In the genomic region with DNA sequence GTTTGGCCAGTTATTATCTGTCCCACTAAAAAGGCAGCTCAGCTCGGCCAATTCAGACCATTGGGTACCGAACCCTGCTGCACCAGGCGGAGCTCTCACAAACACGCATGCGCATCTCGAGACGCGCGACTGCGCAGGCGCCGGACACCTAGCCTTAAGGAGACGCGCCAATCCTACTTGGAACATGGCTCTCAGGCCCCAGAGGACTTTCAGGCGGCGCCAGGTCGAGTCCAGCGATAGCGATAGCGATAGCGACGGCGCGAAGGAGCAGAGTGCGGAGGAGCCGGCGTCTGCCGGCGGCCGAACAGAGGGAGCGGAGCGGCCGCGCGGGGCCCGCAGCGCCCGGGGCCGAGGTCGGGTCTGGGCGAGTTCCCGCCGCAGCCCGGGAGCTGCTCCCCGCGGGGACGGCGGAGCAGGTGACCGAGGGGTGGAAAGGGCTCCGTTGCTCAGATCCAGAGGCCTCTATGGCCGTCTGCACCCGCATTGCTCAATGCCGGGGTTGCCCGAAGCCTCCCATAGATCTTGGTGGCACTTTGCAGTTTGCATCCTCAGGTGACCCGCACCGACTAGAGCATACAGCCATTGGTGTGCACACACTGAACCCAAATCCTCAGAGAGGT, we compare ENCODE assay signal across 8 mouse cellular contexts. TPM values are rescaled to one million over a fixed set of nuclear protein-coding genes. Genes with fewer than 3 reads are reported as not detected.
A peak's percentile ranks its signal among the peaks of the same experiment; 100 is the strongest.
DNase-seq lines count a peak whose midpoint lies in the region; ATAC-seq lines count a peak whose summit lies in the region.

A gene (plus strand): TSS at position 147 of the 620 bp plus-strand sequence.

- DNase-seq in ZHBTc4 (ENCODE audit: low read depth, low spot score) = peak; percentile 97
- DNase-seq in gastrocnemius, adult 8-10 months (ENCODE audit: low spot score in 2 of 2) = peak; percentile 81 to 85
- peak; percentile 89 for DNase-seq in hindlimb bud, embryonic 11.5 days (ENCODE audit: extremely low spot score, low read depth, low spot score)
- DNase-seq in left cerebral cortex, adult 8-10 months (ENCODE audit: low spot score in 2 of 2) = peak; percentile 87 to 95
- peak; percentile 95 to 97 for DNase-seq in right cerebral cortex, postnatal 10 days (ENCODE audit: low spot score in 2 of 2)
- DNase-seq in urinary bladder, postnatal 25 days (ENCODE audit: low spot score) = peak; percentile 99

- ATAC-seq in common myeloid progenitor, adult 5-6 weeks (replicated peaks; ENCODE audit: low read depth, poor library complexity, severe bottlenecking) = peak; percentile 86

- peaks cover 32% of the 10 kb centered on the region for H3K36me3 ChIP-seq in megakaryocyte, embryonic 14.5 days (replicated peaks; ENCODE audit: low read length)

- H3K4me3 ChIP-seq in megakaryocyte, embryonic 14.5 days (replicated peaks) = peak within 1 kb of the TSS; percentile 94

- no peaks in the 10 kb centered on the region for H3K9me3 ChIP-seq in megakaryocyte, embryonic 14.5 days

- H3K27me3 ChIP-seq in megakaryocyte, embryonic 14.5 days (replicated peaks) = no peaks in the 10 kb centered on the region

- peaks cover 37% of the 10 kb centered on the region for H3K4me1 ChIP-seq in megakaryocyte, embryonic 14.5 days

RNA-seq across cellular contexts. Expression of the gene that starts here (rescaled TPM):
- total RNA-seq in common myeloid progenitor, adult 5-6 weeks (2017) = 25.7 and 31.8 TPM in 2 replicates
- total RNA-seq in gastrocnemius, adult 8-10 months (2022) = 1 to 10 TPM; 1.1 to 3.0 (median 2.0) TPM
- total RNA-seq in left cerebral cortex, adult 8-10 months (2022) = 10 to 100 TPM in 3 of 4 experiments, 1 to 10 TPM in 1; 8.2 to 13.7 (median 10.7) TPM
- polyA plus RNA-seq in megakaryocyte, embryonic 14.5 days (2012; ENCODE audit: insufficient read depth, low replicate concordance) = 0.62 and 0.94 TPM in 2 replicates

Comparison
In these comparisons a context has a peak if more than half of its experiments do, and no peak if none do; other contexts are left out.
1. Peak in every context shown above with its lines: DNase-seq, ATAC-seq and H3K4me3 ChIP-seq.